Mouse (Mus musculus) heart, postnatal 0 days (tissue): ENCODE results near the gene Sec24c.

ENCODE experiments used
- CTCF ChIP-seq: IDR thresholded peaks from 2 replicates; pipeline ENCODE4 v1.5.1; 2016; ENCODE audit warnings: antibody characterized with exemption, control low read depth, low read depth
- EP300 ChIP-seq: IDR thresholded peaks from 2 replicates; pipeline ENCODE4 v1.6.1; 2016; ENCODE audit warnings: antibody characterized with exemption, low read depth

DNA sequence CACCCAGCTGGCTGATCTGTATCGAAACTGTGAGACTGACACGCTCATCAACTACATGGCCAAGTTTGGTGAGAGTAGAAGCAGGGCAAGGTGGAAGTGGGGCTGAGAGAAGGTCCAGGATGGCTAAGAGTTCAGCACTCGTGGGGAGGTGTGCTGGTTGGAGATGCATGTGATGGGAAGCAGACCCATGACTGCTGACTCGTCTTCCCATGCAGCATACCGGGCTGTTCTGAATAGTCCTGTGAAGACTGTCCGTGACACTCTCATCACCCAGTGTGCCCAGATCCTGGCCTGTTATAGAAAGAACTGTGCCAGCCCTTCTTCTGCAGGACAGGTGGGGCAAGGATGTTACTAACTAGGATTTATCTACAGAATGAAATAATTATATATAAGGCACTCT, 17.7 kb downstream of the Sec24c start:
- TF ChIP-seq EP300, result no peak
- no peak for TF ChIP-seq CTCF
